Mouse (Mus musculus): Measurements from ENCODE around the gene Gm20388.

DNA sequence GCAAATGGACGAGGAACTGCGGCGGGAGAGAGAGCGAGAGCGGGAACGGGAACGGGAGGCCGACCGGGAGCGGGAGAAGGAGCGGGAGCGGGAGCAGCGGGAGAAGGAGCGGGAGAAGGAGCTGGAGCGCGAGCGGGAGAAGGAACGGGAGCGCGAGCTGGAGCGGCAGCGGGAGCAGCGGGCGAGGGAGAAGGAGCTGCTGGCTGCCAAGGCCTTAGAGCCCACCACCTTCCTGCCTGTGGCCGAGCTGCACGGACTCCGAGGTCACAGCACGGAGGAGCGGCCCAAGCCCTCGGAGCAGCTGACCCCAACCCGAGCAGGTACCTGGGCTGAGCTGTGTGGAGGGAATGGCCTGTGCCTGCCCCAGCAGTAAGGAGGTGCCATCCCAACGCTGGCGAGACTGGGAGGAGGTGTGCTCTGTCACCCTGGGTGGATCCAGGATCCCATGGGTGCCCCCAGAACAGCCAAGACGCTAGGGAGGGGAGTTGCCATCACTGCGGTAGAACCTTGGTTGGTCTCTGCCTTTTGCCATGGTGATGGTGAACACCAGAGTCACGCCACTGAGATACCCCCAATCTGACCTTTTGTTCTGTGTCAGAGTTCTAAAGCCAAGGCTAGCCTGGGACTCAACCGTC is 657.6 kb downstream of the Gm20388 start:
- no peak for TF ChIP-seq POLR2A (IDR thresholded peaks at IDR 0.05; ENCODE audit: insufficient read depth, low read depth, low read length)
- no peak for TF ChIP-seq CTCF (IDR thresholded peaks at IDR 0.05; ENCODE audit: insufficient read depth, low read depth, low read length)

Measured in olfactory bulb, adult 2 months (tissue).